Mouse (Mus musculus) heart, adult 2 months (tissue): ENCODE measurements at regions not wholly inside any gene's neighbourhood (a gene's known extent, or its start where the extent isn't known, plus 50 kb on each side); places are given as distances from the start of the nearest gene placed in this dataset.

Experiments
- CTCF ChIP-seq: fragments of 200-600 bp; IDR thresholded peaks from 2 replicates; pipeline ENCODE4 v1.8.1; 2022; ENCODE audit warnings: antibody characterized with exemption, mild to moderate bottlenecking, moderate library complexity
- POLR2A ChIP-seq: fragments of 200-500 bp; IDR thresholded peaks from 2 replicates; pipeline ENCODE4 v1.6.1; 2011; ENCODE audit warnings: mild to moderate bottlenecking, low read depth, low read length, control low read depth; ENCODE audit not compliant: insufficient read depth

- TF ChIP-seq POLR2A (no peak), CTCF (no peak)
Measured at GRCm38 (mm10) chr4:4205158-4205557, 127.8 kb upstream of the Sdr16c6 start.
